Mouse (Mus musculus) neural tube, embryonic 14.5 days (tissue): ENCODE measurements at regions not wholly inside any gene's neighbourhood (a gene's known extent, or its start where the extent isn't known, plus 50 kb on each side); places are given as distances from the start of the nearest gene placed in this dataset.

ENCODE experiments used
- ATAC-seq: fragments of 200-750 bp; cut with Nextera tagmentation; 2 replicates; pipeline ENCODE4 v1.8.0; 2017; ENCODE audit warnings: low read depth, mild to moderate bottlenecking, moderate TSS enrichment, moderate library complexity
- H3K27ac ChIP-seq: fragments of 300-500 bp; sonication (generic); 2 replicates; pipeline ENCODE4 v1.5.1; 2014; ENCODE audit warnings: low read depth, mild to moderate bottlenecking, control low read depth, low read length, moderate library complexity, mixed read lengths
- H3K27me3 ChIP-seq: fragments of 300-500 bp; sonication (generic); 2 replicates; pipeline ENCODE4 v1.6.1; 2014; ENCODE audit warnings: low read length; ENCODE audit not compliant: control insufficient read depth, insufficient read depth
- H3K36me3 ChIP-seq: fragments of 300-500 bp; sonication (generic); 2 replicates; pipeline ENCODE4 v1.6.1; 2014; ENCODE audit warnings: low read length, mixed read lengths; ENCODE audit not compliant: control insufficient read depth, insufficient read depth
- H3K4me1 ChIP-seq: fragments of 300-500 bp; sonication (generic); 2 replicates; pipeline ENCODE4 v1.6.1; 2014; ENCODE audit warnings: low read length; ENCODE audit not compliant: control insufficient read depth, insufficient read depth
- H3K4me2 ChIP-seq: fragments of 300-500 bp; sonication (generic); 2 replicates; pipeline ENCODE4 v1.6.1; 2014; ENCODE audit warnings: mild to moderate bottlenecking, low read depth, low read length, control low read depth
- H3K4me3 ChIP-seq: fragments of 300-500 bp; sonication (generic); 2 replicates; pipeline ENCODE4 v1.5.1; 2014; ENCODE audit warnings: low read depth, low read length, control low read depth, mixed read lengths
- H3K9ac ChIP-seq: fragments of 300-500 bp; sonication (generic); replicated peaks from 2 replicates; pipeline ENCODE4 v1.6.1; 2014; ENCODE audit warnings: low read depth, mild to moderate bottlenecking, control low read depth, low read length, mixed read lengths
- H3K9me3 ChIP-seq: fragments of 300-500 bp; sonication (generic); 2 replicates; pipeline ENCODE4 v1.6.1; 2016; ENCODE audit warnings: low read length; ENCODE audit not compliant: control insufficient read depth
- WGBS: fragments of 180-500 bp; shearing (Covaris S2); extraction: QIAGEN DNeasy Blood & Tissue Kit; methylation state at CpG from one replicate; pipeline ENCODE4 v1.1.7; 2014; 5-methylcytosine and 5-hydroxymethylcytosine counted together

DNA sequence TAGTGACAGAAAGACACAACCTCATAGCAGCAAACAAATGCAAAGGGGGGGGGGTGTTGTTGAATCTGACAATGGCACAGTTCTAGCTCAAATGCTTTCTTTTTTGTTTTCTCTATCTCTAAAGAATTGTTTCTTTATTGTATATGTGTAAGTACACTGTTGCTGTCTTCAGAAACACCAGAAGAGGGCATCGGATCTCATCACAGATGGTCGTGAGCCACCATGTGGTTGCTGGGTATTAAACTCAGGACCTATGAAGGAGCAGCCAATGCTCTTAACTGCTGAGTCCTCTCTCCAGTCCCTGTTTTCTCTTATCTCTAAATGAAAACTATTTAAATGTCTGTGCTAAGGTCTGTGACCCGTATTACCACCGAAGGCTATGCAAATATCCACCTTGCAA lies 2207.4 kb upstream of the Gm7489 start:
- Histone ChIP-seq H3K36me3 (no peaks in the 10 kb centered on the region), H3K4me3 (no peak overlapping the region), H3K9ac (no peak overlapping the region), H3K4me1 (no peaks in the 10 kb centered on the region), H3K9me3 (no peaks in the 10 kb centered on the region), H3K27me3 (no peaks in the 10 kb centered on the region), H3K27ac (no peak overlapping the region), H3K4me2 (no peak overlapping the region)
- WGBS, result 84% methylated on average over 4 of the region's 4 CpGs
- no peak; the same call in 1 of the 2 replicates for ATAC-seq

DNA sequence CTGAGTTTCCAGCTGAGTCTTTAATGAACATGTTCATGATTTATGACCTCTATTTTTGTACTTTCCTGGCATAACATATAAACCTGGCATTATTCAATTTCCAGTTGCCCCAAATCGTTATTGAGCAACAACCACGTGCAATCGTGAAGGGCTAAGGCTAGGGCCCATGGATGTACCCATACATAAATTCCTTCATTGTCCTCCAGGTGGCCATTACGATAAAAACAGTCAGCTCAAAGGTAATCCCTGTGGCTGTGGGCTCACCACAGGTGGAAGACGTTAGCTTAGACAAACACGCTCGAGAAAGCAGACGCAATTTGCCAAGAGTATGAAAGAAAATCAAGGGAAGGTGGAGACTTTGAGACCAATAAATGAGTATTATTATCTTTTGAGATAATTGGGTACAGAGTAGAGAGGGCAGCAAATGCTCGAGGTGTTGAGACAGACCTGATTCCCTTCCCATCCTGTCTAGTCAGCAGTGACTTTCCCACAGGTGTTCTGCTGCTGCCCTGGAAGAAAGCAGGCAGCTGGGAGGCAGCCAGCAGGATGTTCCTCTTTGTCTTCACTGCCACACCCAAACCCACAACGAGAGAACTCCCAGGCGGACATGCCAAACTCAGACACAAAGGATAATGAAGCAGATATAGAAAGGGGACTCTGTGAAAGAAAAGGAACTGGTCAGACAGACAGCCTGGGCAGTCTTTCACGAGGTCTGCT lies 2205.4 kb upstream of the Gm7489 start:
- no peak overlapping the region for H3K4me3 ChIP-seq
- no peaks in the 10 kb centered on the region for H3K36me3 ChIP-seq
- H3K27ac ChIP-seq, result no peak overlapping the region
- no peak overlapping the region for H3K9ac ChIP-seq
- no peaks in the 10 kb centered on the region for H3K9me3 ChIP-seq
- H3K27me3 ChIP-seq, result no peaks in the 10 kb centered on the region
- 58% methylated on average over 12 of the region's 12 CpGs for WGBS
- ATAC-seq, result peak; percentile 54; the same call in 1 of the 2 replicates
- no peaks in the 10 kb centered on the region for H3K4me1 ChIP-seq
- H3K4me2 ChIP-seq, result no peak overlapping the region

DNA sequence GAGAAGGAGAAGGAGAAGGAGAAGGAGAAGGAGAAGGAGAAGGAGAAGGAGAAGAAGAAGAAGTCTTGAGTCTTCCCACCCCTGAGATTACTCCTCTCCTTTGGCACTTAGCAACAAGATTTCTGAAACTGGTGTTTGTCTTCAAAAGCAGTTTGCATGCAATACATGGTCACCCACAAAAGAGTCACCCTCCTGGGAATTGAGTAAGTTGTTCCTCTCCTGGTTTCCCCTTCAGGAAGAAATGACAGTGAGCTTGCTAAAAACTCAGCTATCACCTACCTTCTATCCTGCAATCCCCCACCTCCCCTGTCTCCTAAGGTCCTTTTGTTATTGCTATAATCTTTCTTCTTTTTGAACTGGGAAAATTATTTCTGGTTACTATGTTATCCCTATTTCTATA lies 2204.2 kb upstream of the Gm7489 start:
- no peaks in the 10 kb centered on the region for H3K4me1 ChIP-seq
- no peak overlapping the region for H3K27ac ChIP-seq
- no peak for ATAC-seq
- no peaks in the 10 kb centered on the region for H3K36me3 ChIP-seq
- no peaks in the 10 kb centered on the region for H3K9me3 ChIP-seq
- H3K27me3 ChIP-seq, result no peaks in the 10 kb centered on the region
- no peak overlapping the region for H3K4me2 ChIP-seq
- H3K4me3 ChIP-seq, result no peak overlapping the region
- no peak overlapping the region for H3K9ac ChIP-seq

DNA sequence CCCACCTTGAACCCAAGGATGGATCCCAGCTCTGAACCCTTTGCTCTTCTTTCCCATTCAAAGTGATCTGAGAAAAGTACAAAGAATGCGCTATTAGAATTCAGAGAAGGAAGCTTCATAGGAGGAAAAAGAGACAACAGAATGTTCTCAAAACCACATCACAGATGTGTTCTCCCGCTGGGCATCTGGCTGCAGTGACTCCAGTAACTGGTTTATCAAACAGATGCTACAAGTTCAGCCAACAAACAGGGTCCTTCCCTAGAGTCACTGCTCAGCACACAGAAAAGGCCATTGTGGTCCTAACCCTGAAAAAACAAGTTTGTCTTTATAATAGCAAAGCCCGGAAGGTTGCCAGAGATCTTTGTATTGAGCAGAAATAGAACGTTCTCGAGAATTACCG lies 2203.5 kb upstream of the Gm7489 start:
- Histone ChIP-seq H3K4me1 (no peaks in the 10 kb centered on the region), H3K9ac (no peak overlapping the region), H3K27me3 (no peaks in the 10 kb centered on the region), H3K9me3 (no peaks in the 10 kb centered on the region), H3K4me3 (no peak overlapping the region), H3K4me2 (no peak overlapping the region), H3K36me3 (no peaks in the 10 kb centered on the region), H3K27ac (no peak overlapping the region)
- 94% methylated on average over 6 of the region's 6 CpGs for WGBS
- no peak for ATAC-seq

DNA sequence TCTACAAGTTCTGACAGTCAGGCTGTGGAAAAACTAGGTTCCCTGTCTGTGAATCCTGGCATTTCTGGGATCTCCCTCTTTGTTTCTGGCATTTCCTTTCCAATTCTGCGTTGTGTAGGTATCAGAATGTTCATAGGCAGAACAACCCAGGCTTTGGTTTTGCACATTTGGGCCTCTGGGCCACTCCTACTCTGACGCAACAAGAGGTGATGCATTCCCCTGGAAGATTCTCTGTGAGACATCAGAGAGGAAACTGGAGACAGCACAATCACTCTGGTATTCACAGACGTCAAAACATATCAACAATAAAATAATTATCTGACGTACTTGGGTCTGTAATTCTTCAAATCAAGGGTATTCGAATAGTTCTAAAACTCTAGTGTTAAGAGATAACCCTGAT lies 2202.4 kb upstream of the Gm7489 start:
- Histone ChIP-seq H3K27me3 (no peaks in the 10 kb centered on the region), H3K4me2 (no peak overlapping the region), H3K27ac (no peak overlapping the region), H3K4me1 (no peaks in the 10 kb centered on the region), H3K9me3 (no peaks in the 10 kb centered on the region), H3K4me3 (no peak overlapping the region), H3K9ac (no peak overlapping the region), H3K36me3 (no peaks in the 10 kb centered on the region)
- no peak for ATAC-seq
- 94% methylated on average over 5 of the region's 5 CpGs for WGBS

DNA sequence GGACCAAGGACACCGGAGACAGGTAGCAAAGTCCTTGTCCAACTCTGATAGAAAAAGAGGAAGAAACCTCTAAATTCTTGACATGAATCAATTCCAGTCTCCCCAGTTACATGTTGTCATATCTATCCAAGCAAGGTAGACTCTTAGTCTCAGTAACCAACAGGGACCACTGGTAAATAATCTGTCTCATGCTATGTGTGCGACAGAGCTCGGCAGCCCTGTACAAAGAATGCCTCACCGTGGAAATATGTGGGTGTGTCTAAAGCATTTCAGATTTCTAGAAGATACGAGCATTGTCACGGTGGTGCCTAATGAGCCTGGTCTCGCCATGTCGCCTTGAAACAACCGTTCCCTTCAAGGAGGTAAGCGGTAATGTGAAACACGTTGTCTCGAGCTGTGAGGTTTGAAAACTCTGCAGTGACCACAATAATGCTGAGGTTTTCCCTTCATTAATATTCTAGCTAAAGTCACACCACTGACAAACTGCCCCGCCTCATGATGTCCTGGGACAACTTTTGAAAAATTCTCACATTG lies 2197.6 kb upstream of the Gm7489 start:
- H3K9me3 ChIP-seq, result no peaks in the 10 kb centered on the region
- H3K4me2 ChIP-seq, result no peak overlapping the region
- H3K36me3 ChIP-seq, result no peaks in the 10 kb centered on the region
- no peak for ATAC-seq
- no peak overlapping the region for H3K27ac ChIP-seq
- H3K4me1 ChIP-seq, result no peaks in the 10 kb centered on the region
- H3K9ac ChIP-seq, result no peak overlapping the region
- H3K27me3 ChIP-seq, result no peaks in the 10 kb centered on the region
- H3K4me3 ChIP-seq, result no peak overlapping the region
- WGBS, result 87% methylated on average over 13 of the region's 13 CpGs

DNA sequence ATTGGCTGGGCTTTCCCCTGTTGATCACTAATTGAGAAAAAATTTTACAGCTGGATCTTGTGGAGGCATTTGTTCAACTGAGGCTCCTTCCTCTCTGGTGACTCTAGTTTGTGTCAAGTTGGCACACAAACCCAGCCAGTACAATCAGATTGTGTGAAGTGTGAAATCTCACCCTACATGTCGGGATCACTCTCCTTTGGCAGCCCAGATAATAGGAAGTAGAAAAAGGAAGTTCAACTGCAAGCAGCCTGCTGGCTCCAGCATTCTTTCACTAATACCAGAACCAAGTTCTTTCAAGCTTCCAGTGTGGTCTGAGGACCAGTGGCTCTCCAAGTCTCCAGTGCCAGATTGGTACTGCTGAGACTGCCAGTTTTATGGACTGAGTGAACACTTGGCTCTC lies 2195.2 kb upstream of the Gm7489 start:
- Histone ChIP-seq H3K4me2 (no peak overlapping the region), H3K9me3 (no peaks in the 10 kb centered on the region), H3K27me3 (no peaks in the 10 kb centered on the region), H3K27ac (no peak overlapping the region), H3K4me1 (no peaks in the 10 kb centered on the region), H3K4me3 (no peak overlapping the region), H3K36me3 (no peaks in the 10 kb centered on the region), H3K9ac (no peak overlapping the region)
- WGBS, result 78% methylated on average over 1 of the region's 1 CpGs
- no peak for ATAC-seq

DNA sequence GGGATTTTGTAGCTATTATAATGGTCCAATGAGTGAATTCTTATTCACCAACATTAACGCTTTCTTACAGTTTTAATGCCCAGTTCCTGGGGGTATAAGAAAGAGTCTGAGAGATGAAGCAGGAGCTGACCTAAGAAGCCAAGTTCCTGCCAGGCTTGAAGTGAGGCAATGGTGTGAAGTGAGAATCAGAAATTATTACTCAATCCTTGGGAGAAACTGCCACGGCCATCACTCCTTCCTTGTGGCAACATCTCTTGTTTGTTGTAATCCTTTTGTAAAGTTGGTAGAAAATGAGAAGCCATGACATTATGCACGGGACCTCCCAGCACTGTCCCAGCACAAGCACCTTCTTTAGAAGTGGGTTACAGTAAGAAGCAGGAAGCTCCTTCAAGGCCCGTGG lies 2192.0 kb upstream of the Gm7489 start:
- H3K4me3 ChIP-seq, result no peak overlapping the region
- no peaks in the 10 kb centered on the region for H3K4me1 ChIP-seq
- H3K4me2 ChIP-seq, result no peak overlapping the region
- H3K9me3 ChIP-seq, result no peaks in the 10 kb centered on the region
- no peaks in the 10 kb centered on the region for H3K27me3 ChIP-seq
- H3K36me3 ChIP-seq, result no peaks in the 10 kb centered on the region
- WGBS, result 90% methylated on average over 4 of the region's 4 CpGs
- ATAC-seq, result no peak
- H3K9ac ChIP-seq, result no peak overlapping the region
- no peak overlapping the region for H3K27ac ChIP-seq

DNA sequence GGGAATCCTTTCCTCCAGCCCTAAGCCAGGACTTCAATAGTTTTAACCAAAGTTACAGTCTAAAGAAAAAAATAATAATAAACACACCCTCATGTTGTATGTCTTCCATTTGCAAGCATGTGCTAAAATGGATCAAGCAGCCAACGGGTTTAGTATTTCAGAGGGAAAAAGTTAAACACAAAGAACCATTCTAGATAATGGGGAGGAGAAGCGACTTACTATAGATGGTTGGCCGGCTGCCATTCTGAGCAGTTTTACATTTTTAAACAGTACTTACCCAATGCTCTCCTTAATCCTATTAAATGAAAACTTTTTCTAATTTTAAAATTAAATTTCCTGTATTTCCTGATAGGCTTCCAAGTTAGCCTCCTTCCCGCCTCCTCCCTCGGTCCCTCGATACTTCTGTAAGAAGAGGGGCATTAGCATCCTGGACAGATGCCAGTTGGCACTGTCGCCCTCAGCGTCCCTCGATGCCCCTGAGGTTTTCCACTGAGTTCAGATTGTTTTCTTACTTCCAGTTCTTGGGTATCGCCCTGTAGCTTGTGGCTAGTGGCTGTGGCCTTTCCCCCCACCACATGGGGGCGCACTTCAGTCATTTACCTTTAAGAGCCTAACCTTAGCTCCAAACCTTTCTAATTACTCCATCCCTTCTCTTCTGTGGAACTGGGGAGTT lies 2188.2 kb upstream of the Gm7489 start:
- ATAC-seq, result peak; percentile 68; the same call in 1 of the 2 replicates
- H3K4me1 ChIP-seq, result no peaks in the 10 kb centered on the region
- no peaks in the 10 kb centered on the region for H3K36me3 ChIP-seq
- H3K27me3 ChIP-seq, result no peaks in the 10 kb centered on the region
- H3K4me2 ChIP-seq, result no peak overlapping the region
- no peak overlapping the region for H3K4me3 ChIP-seq
- WGBS, result 53% methylated on average over 11 of the region's 11 CpGs
- H3K9me3 ChIP-seq, result no peaks in the 10 kb centered on the region
- no peak overlapping the region for H3K27ac ChIP-seq
- no peak overlapping the region for H3K9ac ChIP-seq
